Mouse (Mus musculus) forebrain, embryonic 14.5 days (tissue): ENCODE measurements at regions not wholly inside any gene's neighbourhood (a gene's known extent, or its start where the extent isn't known, plus 50 kb on each side); places are given as distances from the start of the nearest gene placed in this dataset.

Source experiments
- ATAC-seq: fragments of 200-750 bp; cut with Nextera tagmentation; 2 replicates; pipeline ENCODE4 v1.8.0; 2017; ENCODE audit warnings: mild to moderate bottlenecking, moderate library complexity
- DNase-seq: peaks from one replicate; pipeline ENCODE4 v3.0.0-alpha.2; 2015; ENCODE audit warnings: low spot score
- H3K27ac ChIP-seq: fragments of 300-500 bp; sonication (generic); 2 replicates; pipeline ENCODE4 v1.5.1; 2014; ENCODE audit warnings: low read depth, mild to moderate bottlenecking, control low read depth, low read length, moderate library complexity
- H3K27me3 ChIP-seq: fragments of 300-500 bp; sonication (generic); replicated peaks from 2 replicates; pipeline ENCODE4 v1.6.1; 2014; ENCODE audit warnings: low read length, control low read depth, mixed read lengths; ENCODE audit not compliant: control insufficient read depth, insufficient read depth
- H3K36me3 ChIP-seq: fragments of 300-500 bp; sonication (generic); 2 replicates; pipeline ENCODE4 v1.6.1; 2014; ENCODE audit warnings: low read length, control low read depth; ENCODE audit not compliant: control insufficient read depth, insufficient read depth
- H3K4me1 ChIP-seq: fragments of 300-500 bp; sonication (generic); 2 replicates; pipeline ENCODE4 v1.6.1; 2014; ENCODE audit warnings: antibody characterized with exemption, low read length, control low read depth; ENCODE audit not compliant: control insufficient read depth, insufficient read depth
- H3K4me2 ChIP-seq: fragments of 300-500 bp; sonication (generic); 2 replicates; pipeline ENCODE4 v1.6.1; 2014; ENCODE audit warnings: mild to moderate bottlenecking, control low read depth, low read length
- H3K4me3 ChIP-seq: fragments of 300-500 bp; sonication (generic); 2 replicates; pipeline ENCODE4 v1.5.1; 2014; ENCODE audit warnings: low read depth, low read length, control low read depth
- H3K9ac ChIP-seq: fragments of 300-500 bp; sonication (generic); 2 replicates; pipeline ENCODE4 v1.6.1; 2014; ENCODE audit warnings: mild to moderate bottlenecking, low read length, control low read depth, moderate library complexity
- H3K9me3 ChIP-seq: fragments of 300-500 bp; sonication (generic); replicated peaks from 2 replicates; pipeline ENCODE4 v1.6.1; 2016; ENCODE audit warnings: low read length, control low read depth, mixed read lengths; ENCODE audit not compliant: control insufficient read depth
- WGBS: fragments of 180-500 bp; shearing (Covaris S2); extraction: QIAGEN DNeasy Blood & Tissue Kit; methylation state at CpG from one replicate; pipeline ENCODE4 v1.1.7; 2014; 5-methylcytosine and 5-hydroxymethylcytosine counted together

DNA sequence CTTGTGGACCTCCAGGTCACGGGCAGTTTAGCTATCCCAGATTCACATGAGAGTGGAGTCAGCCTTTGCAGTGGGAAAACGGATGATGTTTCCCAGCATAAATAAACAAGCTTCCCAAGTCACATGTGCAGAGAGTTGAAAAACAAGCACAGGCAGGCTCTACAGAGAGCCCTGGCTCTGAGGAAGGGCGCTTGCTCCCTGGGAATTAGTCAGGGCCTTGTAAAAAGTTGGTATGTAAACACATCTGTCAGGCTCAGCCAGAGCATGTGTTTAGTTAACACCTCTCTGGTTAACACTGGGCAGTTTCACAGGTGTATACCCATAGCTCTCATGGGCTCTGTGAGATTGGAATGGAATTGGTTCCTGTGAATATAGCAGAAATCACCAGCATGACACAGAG lies 51.9 kb upstream of the Arhgap42 start:
- H3K4me2 ChIP-seq: no peak overlapping the region

DNA sequence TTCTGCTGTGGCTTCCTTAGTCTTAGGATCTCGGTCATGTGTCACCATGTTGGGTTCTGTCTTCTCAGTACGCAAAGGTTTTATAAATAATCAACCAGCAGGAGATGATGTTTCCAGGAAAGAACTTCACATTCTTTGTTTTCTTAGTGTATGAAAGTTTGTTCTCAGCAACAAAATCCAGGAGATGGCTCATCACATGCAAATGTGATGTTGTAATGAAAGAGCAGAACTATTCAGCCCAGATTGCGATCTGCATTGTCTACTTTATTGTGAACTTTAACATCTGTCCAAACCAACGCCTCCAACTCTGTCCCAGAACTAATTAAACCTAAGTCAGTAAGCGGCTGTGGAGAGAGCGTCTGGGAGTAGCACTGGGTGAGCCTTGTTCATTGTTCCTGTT lies 50.7 kb upstream of the Arhgap42 start:
- DNase-seq (no peak), ATAC-seq (no peak)
- WGBS: 78% methylated on average over 6 of the region's 6 CpGs
- Histone ChIP-seq H3K27ac (no peak overlapping the region), H3K27me3 (no peaks in the 10 kb centered on the region), H3K4me3 (no peak overlapping the region), H3K9me3 (no peaks in the 10 kb centered on the region), H3K9ac (no peak overlapping the region), H3K4me2 (no peak overlapping the region), H3K36me3 (no peaks in the 10 kb centered on the region), H3K4me1 (no peaks in the 10 kb centered on the region)

More for the DNA sequence above, 51.9 kb upstream of the Arhgap42 start:
- no peak for DNase-seq
- no peak overlapping the region for H3K9ac ChIP-seq
- no peaks in the 10 kb centered on the region for H3K36me3 ChIP-seq
- no peaks in the 10 kb centered on the region for H3K27me3 ChIP-seq
- no peak for ATAC-seq
- H3K4me1 ChIP-seq: no peaks in the 10 kb centered on the region
- no peak overlapping the region for H3K27ac ChIP-seq
- H3K4me3 ChIP-seq: no peak overlapping the region
- WGBS: 72% methylated on average over 3 of the region's 3 CpGs
- H3K9me3 ChIP-seq: no peaks in the 10 kb centered on the region
